Mouse (Mus musculus): ENCODE measurements around the gene Ankfn1. TPM values are rescaled to one million over a fixed set of nuclear protein-coding genes. Genes with fewer than 3 reads are reported as not detected.

Gene Ankfn1
- polyA plus RNA-seq, 1 experiment from 2014 or later, result 0.23 TPM

DNA sequence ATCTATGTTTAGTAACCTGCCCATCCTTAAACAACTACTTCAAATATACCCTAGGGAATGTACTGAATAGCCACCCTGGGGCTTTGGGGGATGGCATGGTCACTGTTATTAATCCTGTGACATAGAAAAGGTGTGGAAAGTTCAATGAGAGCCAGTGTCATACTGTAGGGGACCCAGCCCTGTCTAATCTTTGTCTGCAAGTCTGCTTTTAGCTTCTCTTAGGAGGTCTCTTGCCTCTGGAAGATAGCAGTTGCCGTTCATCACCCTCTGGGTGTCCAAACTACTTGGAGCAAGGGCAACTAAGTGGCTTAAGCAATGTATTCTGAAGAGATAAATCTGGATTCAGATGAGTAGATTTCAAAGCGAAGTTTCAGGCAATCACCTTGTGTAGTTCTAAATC lies 357.6 kb downstream of the Ankfn1 start:
- Histone ChIP-seq H3K27ac (ENCODE audit: low read depth, low read length) (no peak overlapping the region), H3K4me3 (ENCODE audit: low read depth, low read length) (no peak overlapping the region), H3K4me2 (no peak overlapping the region), H3K4me1 (ENCODE audit: control insufficient read depth, insufficient read depth, low read length) (0 out of 2 replicates have a peak, but pooled peaks cover 3% of the 10 kb centered on the region), H3K9me3 (replicated peaks; ENCODE audit: control insufficient read depth, low read length) (no peaks in the 10 kb centered on the region), H3K9ac (ENCODE audit: low read depth, low read length) (no peak overlapping the region), H3K36me3 (ENCODE audit: control insufficient read depth, insufficient read depth, low read length) (no peaks in the 10 kb centered on the region), H3K27me3 (ENCODE audit: control insufficient read depth, insufficient read depth, low read length) (no peaks in the 10 kb centered on the region)
- whole genome bisulfite sequencing (ENCODE audit: insufficient replicate concordance), result 46% methylated on average over 2 of the region's 2 CpGs
- ATAC-seq (replicated peaks; ENCODE audit: insufficient number of reproducible peaks, low FRiP score, low TSS enrichment), result no peak

DNA sequence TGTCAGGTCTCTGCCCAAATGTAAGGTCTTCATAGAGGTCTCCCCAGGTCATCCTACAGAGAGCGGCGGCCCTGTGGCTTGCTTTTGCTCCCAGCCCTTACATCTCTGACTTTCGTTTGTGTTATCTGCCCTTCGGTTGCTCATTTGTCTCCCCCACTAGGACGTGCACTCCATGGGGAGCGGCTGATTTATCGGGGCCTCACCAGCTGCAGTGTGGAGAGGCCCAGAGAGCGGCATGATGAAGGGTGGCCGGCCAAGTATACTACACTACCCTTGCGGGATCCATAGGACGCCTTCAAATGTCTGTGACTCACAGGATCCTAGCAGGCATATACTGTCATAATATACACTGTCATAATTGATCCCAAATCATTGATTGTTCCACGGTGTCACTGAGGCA lies 358.8 kb downstream of the Ankfn1 start:
- no peak overlapping the region for H3K4me2 ChIP-seq
- no peaks in the 10 kb centered on the region for H3K9me3 ChIP-seq (replicated peaks; ENCODE audit: control insufficient read depth, low read length)
- H3K36me3 ChIP-seq (ENCODE audit: control insufficient read depth, insufficient read depth, low read length), result no peaks in the 10 kb centered on the region
- H3K27ac ChIP-seq (ENCODE audit: low read depth, low read length), result no peak overlapping the region
- H3K27me3 ChIP-seq (ENCODE audit: control insufficient read depth, insufficient read depth, low read length), result no peaks in the 10 kb centered on the region
- H3K4me3 ChIP-seq (ENCODE audit: low read depth, low read length), result no peak overlapping the region
- H3K4me1 ChIP-seq (ENCODE audit: control insufficient read depth, insufficient read depth, low read length), result 0 out of 2 replicates have a peak, but pooled peaks cover 3% of the 10 kb centered on the region
- H3K9ac ChIP-seq (ENCODE audit: low read depth, low read length), result no peak overlapping the region
- peak; percentile 69 for ATAC-seq (replicated peaks; ENCODE audit: insufficient number of reproducible peaks, low FRiP score, low TSS enrichment)
- WGBS (ENCODE audit: insufficient replicate concordance), result 48% methylated on average over 12 of the region's 12 CpGs

DNA sequence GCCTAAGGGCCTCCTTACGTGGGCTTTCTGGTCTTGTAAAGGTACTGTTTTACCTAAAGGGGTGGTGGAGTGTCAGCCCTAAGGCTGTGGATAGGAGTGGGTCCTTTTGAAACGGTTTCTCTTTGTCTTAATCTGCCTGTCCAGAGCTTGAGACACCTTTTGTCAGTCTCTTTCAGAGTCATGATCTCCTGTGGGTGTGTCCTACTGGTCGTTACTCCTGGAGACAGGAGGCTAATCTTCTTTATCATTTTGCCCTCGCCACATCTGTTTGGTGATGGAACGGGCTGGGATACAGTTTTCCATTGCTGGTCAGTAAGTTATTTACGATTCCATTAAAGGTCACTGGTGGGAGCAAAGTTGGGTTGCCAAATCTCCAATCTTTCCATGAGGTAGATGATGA lies 360.7 kb downstream of the Ankfn1 start:
- Histone ChIP-seq H3K9ac (ENCODE audit: low read depth, low read length) (no peak overlapping the region), H3K36me3 (ENCODE audit: control insufficient read depth, insufficient read depth, low read length) (no peaks in the 10 kb centered on the region), H3K27me3 (ENCODE audit: control insufficient read depth, insufficient read depth, low read length) (no peaks in the 10 kb centered on the region), H3K4me1 (ENCODE audit: control insufficient read depth, insufficient read depth, low read length) (0 out of 2 replicates have a peak, but pooled peaks cover 3% of the 10 kb centered on the region), H3K4me2 (no peak overlapping the region), H3K9me3 (replicated peaks; ENCODE audit: control insufficient read depth, low read length) (no peaks in the 10 kb centered on the region), H3K4me3 (ENCODE audit: low read depth, low read length) (no peak overlapping the region), H3K27ac (ENCODE audit: low read depth, low read length) (no peak overlapping the region)
- WGBS (ENCODE audit: insufficient replicate concordance), result 67% methylated on average over 6 of the region's 6 CpGs
- no peak for ATAC-seq (replicated peaks; ENCODE audit: insufficient number of reproducible peaks, low FRiP score, low TSS enrichment)

DNA sequence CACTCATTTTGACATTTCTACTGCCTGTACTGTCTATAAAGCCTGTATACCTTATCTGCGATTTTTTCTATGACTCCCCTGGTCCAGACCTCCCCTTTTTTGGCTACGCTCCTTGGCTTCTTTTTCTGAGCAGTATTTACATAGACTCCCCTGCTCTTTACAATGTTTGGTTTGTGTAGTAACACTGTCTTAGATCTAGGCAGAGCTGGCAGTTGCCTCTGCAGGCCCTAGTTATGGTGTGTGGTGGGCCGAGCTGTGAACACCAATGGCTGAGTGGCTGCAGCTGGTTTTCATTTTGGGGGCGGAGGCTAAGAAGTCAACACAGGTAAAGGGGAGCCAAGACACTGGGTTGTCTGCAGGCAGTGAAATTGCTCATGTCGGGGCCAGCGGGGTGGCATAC lies 368.7 kb downstream of the Ankfn1 start:
- no peak for ATAC-seq (replicated peaks; ENCODE audit: insufficient number of reproducible peaks, low FRiP score, low TSS enrichment)
- H3K4me2 ChIP-seq, result no peak overlapping the region
- no peaks in the 10 kb centered on the region for H3K27me3 ChIP-seq (ENCODE audit: control insufficient read depth, insufficient read depth, low read length)
- 83% methylated on average over 6 of the region's 6 CpGs for WGBS (ENCODE audit: insufficient replicate concordance)
- H3K4me3 ChIP-seq (ENCODE audit: low read depth, low read length), result no peak overlapping the region
- H3K9me3 ChIP-seq (replicated peaks; ENCODE audit: control insufficient read depth, low read length), result no peaks in the 10 kb centered on the region
- H3K9ac ChIP-seq (ENCODE audit: low read depth, low read length), result no peak overlapping the region
- no peaks in the 10 kb centered on the region for H3K36me3 ChIP-seq (ENCODE audit: control insufficient read depth, insufficient read depth, low read length)
- H3K27ac ChIP-seq (ENCODE audit: low read depth, low read length), result no peak overlapping the region
- no peaks in the 10 kb centered on the region for H3K4me1 ChIP-seq (ENCODE audit: control insufficient read depth, insufficient read depth, low read length)

DNA sequence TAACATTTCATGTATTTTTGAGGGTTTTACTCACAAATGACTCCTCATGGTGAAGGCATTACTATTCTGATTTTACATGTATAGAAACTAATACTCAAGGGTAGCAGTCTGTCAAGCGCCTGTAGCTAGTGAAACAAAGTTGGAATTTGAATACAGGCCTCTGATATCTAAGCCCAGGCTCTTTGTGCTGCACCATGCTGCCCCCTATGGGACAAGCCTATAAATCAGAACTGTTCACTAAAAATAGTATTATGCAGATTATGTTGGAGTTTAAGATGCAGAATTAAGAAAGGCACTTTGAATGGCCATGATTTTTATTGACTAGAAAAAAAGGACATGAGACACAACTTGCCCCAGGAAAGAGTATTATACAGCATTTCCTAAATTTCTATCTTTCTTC lies 373.0 kb downstream of the Ankfn1 start:
- H3K36me3 ChIP-seq (ENCODE audit: control insufficient read depth, insufficient read depth, low read length), result no peaks in the 10 kb centered on the region
- no peak overlapping the region for H3K4me3 ChIP-seq (ENCODE audit: low read depth, low read length)
- H3K9ac ChIP-seq (ENCODE audit: low read depth, low read length), result no peak overlapping the region
- no peaks in the 10 kb centered on the region for H3K27me3 ChIP-seq (ENCODE audit: control insufficient read depth, insufficient read depth, low read length)
- H3K4me2 ChIP-seq, result no peak overlapping the region
- H3K9me3 ChIP-seq (replicated peaks; ENCODE audit: control insufficient read depth, low read length), result no peaks in the 10 kb centered on the region
- no peaks in the 10 kb centered on the region for H3K4me1 ChIP-seq (ENCODE audit: control insufficient read depth, insufficient read depth, low read length)
- no peak overlapping the region for H3K27ac ChIP-seq (ENCODE audit: low read depth, low read length)
- 83% methylated on average over 1 of the region's 1 CpGs for WGBS (ENCODE audit: insufficient replicate concordance)
- ATAC-seq (replicated peaks; ENCODE audit: insufficient number of reproducible peaks, low FRiP score, low TSS enrichment), result no peak

DNA sequence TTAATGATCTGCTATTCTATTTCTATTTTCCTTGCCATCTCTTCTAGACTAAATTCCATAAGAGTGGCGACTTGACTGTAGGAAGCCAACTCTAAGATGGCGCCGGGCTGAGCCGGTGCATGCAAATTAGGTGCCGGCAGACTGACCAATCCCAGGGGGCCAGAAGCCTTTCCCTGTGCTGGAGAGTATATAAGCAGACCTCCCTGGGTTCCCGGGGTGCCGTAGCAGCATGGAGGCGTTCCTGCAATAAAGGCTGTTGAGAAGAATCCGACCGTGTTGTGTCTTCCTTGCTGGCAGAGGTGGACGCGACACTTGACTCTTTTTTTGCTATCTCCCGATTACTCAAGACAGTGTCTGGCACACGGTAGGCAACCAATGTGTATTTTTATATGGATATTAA lies 374.0 kb downstream of the Ankfn1 start:
- no peaks in the 10 kb centered on the region for H3K9me3 ChIP-seq (replicated peaks; ENCODE audit: control insufficient read depth, low read length)
- H3K4me1 ChIP-seq (ENCODE audit: control insufficient read depth, insufficient read depth, low read length), result no peaks in the 10 kb centered on the region
- ATAC-seq (replicated peaks; ENCODE audit: insufficient number of reproducible peaks, low FRiP score, low TSS enrichment), result no peak
- no peaks in the 10 kb centered on the region for H3K27me3 ChIP-seq (ENCODE audit: control insufficient read depth, insufficient read depth, low read length)
- no peak overlapping the region for H3K9ac ChIP-seq (ENCODE audit: low read depth, low read length)
- H3K4me3 ChIP-seq (ENCODE audit: low read depth, low read length), result no peak overlapping the region
- H3K36me3 ChIP-seq (ENCODE audit: control insufficient read depth, insufficient read depth, low read length), result no peaks in the 10 kb centered on the region
- no peak overlapping the region for H3K4me2 ChIP-seq
- H3K27ac ChIP-seq (ENCODE audit: low read depth, low read length), result no peak overlapping the region
- 91% methylated on average over 14 of the region's 14 CpGs for WGBS (ENCODE audit: insufficient replicate concordance)

DNA sequence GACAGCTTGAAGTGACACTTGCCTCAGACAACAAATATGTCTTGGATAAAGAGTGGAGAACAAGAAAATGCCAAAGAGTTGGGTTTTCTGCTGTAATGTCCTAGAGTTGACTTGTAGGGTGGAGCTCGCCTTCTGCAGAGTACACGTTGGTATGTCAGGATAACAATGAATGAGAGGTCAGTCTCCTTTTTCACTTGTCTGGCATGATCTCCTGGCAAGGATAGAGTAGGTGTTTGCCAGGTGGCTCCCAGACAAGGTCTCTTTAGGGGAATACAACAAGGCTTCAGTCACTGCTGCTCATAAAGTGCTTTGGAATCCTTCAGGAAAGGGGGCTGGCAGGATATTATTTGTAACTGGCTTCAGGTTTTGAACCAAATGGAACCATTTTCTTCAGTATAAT lies 388.6 kb downstream of the Ankfn1 start:
- no peaks in the 10 kb centered on the region for H3K9me3 ChIP-seq (replicated peaks; ENCODE audit: control insufficient read depth, low read length)
- no peak overlapping the region for H3K9ac ChIP-seq (ENCODE audit: low read depth, low read length)
- no peak overlapping the region for H3K4me3 ChIP-seq (ENCODE audit: low read depth, low read length)
- 58% methylated on average over 2 of the region's 2 CpGs for WGBS (ENCODE audit: insufficient replicate concordance)
- no peaks in the 10 kb centered on the region for H3K36me3 ChIP-seq (ENCODE audit: control insufficient read depth, insufficient read depth, low read length)
- H3K4me1 ChIP-seq (ENCODE audit: control insufficient read depth, insufficient read depth, low read length), result no peaks in the 10 kb centered on the region
- no peak overlapping the region for H3K4me2 ChIP-seq
- no peak overlapping the region for H3K27ac ChIP-seq (ENCODE audit: low read depth, low read length)
- ATAC-seq (replicated peaks; ENCODE audit: insufficient number of reproducible peaks, low FRiP score, low TSS enrichment), result no peak
- no peaks in the 10 kb centered on the region for H3K27me3 ChIP-seq (ENCODE audit: control insufficient read depth, insufficient read depth, low read length)

DNA sequence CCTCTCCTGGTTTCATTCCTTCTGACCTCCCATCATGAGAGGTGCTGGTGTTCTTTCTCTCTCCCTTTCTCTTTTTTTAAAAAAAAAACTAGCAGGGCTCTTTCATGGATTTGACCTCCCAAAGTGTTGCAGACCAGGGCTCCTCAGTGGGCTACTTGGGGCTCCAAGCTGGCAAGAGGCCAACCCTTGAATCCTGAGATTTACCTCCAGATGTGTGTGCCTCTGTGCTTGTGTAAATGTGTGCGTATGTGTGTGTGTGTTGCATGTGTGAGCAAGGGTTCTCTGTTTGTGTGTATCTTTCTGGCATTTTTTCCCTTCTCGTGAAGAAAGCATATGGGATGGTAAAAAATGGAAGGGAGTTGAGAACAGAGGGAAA lies 394.8 kb downstream of the Ankfn1 start:
- peaks cover 20% of the 10 kb centered on the region for H3K4me1 ChIP-seq (ENCODE audit: control insufficient read depth, insufficient read depth, low read length)
- H3K27me3 ChIP-seq (ENCODE audit: control insufficient read depth, insufficient read depth, low read length), result no peaks in the 10 kb centered on the region
- no peak overlapping the region for H3K9ac ChIP-seq (ENCODE audit: low read depth, low read length)
- H3K4me3 ChIP-seq (ENCODE audit: low read depth, low read length), result no peak overlapping the region
- WGBS (ENCODE audit: insufficient replicate concordance), result 73% methylated on average over 2 of the region's 2 CpGs
- peak overlapping the region; percentile 33 for H3K4me2 ChIP-seq
- H3K27ac ChIP-seq (ENCODE audit: low read depth, low read length), result peak overlapping the region; percentile 92
- ATAC-seq (replicated peaks; ENCODE audit: insufficient number of reproducible peaks, low FRiP score, low TSS enrichment), result no peak
- no peaks in the 10 kb centered on the region for H3K9me3 ChIP-seq (replicated peaks; ENCODE audit: control insufficient read depth, low read length)
- no peaks in the 10 kb centered on the region for H3K36me3 ChIP-seq (ENCODE audit: control insufficient read depth, insufficient read depth, low read length)

DNA sequence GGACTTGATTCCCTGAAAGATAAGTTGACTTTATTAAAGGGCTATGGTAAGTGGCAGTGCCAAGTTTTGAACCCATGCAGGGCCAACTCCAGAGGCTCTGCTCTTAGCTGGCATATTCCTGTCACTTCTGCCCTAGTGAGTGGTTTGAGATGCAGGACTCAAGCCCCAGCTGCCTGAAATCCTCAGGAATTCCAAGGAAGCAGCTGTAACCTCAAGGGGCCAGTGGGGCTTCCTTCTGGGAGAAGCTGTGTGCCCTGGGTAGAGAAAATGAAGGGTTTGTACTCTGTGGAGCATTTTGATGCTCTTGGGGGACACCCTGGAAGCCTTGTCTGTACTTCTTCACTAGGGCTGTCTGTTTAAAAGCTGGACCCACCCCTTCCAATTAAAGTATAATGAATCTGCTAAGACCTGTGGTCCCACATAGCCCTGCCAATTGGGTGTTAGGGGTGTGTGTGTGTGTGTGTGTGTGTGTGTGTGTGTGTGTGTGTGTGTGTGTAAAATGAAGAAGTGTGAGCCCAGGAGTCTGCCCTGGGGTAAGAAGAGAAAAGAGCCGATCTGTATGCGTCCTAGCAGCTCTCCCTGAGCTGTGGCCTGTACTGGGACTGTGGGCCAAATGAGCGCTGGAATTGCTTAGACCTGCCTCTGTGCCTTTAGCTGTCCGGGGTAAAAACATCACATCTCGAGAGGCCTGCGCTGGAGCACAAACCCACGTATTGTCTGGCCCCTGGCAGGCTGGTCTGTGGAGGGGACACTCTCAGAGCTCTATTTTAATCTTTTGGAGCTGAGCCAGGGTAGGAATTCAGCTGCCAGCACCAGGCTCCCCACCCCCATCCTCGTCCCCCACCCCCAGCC lies 395.4 kb downstream of the Ankfn1 start:
- H3K4me3 ChIP-seq (ENCODE audit: low read depth, low read length), result no peak overlapping the region

More for the DNA sequence above, 395.4 kb downstream of the Ankfn1 start:
- H3K27ac ChIP-seq (ENCODE audit: low read depth, low read length), result peak overlapping the region; percentile 92
- no peaks in the 10 kb centered on the region for H3K36me3 ChIP-seq (ENCODE audit: control insufficient read depth, insufficient read depth, low read length)
- no peaks in the 10 kb centered on the region for H3K27me3 ChIP-seq (ENCODE audit: control insufficient read depth, insufficient read depth, low read length)
- H3K4me1 ChIP-seq (ENCODE audit: control insufficient read depth, insufficient read depth, low read length), result peaks cover 20% of the 10 kb centered on the region
- WGBS (ENCODE audit: insufficient replicate concordance), result 20% methylated on average over 8 of the region's 8 CpGs
- H3K4me2 ChIP-seq, result peak overlapping the region; percentile 33
- no peaks in the 10 kb centered on the region for H3K9me3 ChIP-seq (replicated peaks; ENCODE audit: control insufficient read depth, low read length)
- H3K9ac ChIP-seq (ENCODE audit: low read depth, low read length), result peak overlapping the region; percentile 49; the same call in 1 of the 2 replicates
- ATAC-seq (replicated peaks; ENCODE audit: insufficient number of reproducible peaks, low FRiP score, low TSS enrichment), result peak; percentile 72

Data from heart, embryonic 11.5 days (tissue).